Mouse (Mus musculus): ENCODE results near the gene Auts2. TPM values are rescaled to one million over a fixed set of nuclear protein-coding genes. Genes with fewer than 3 reads are reported as not detected.

The Auts2 gene
- polyA plus RNA-seq, 1 experiment from 2014 or later: 30.4 TPM

GRCm38 (mm10) chr5:131743069-131743468 is 800.1 kb downstream of the Auts2 start:
- ATAC-seq (replicated peaks; ENCODE audit: low FRiP score, low TSS enrichment, low read depth) (no peak), DNase-seq (ENCODE audit: low spot score) (no peak)
- WGBS: 45% methylated on average over 8 of the region's 8 CpGs
- no peak overlapping the region for H3K4me2 ChIP-seq (ENCODE audit: low read length)
- H3K36me3 ChIP-seq (ENCODE audit: control insufficient read depth, insufficient read depth, low read length): no peaks in the 10 kb centered on the region
- H3K9ac ChIP-seq (ENCODE audit: low read length): no peak overlapping the region
- H3K4me1 ChIP-seq (replicated peaks; ENCODE audit: control insufficient read depth, insufficient read depth, low read length): no peaks in the 10 kb centered on the region
- no peak overlapping the region for H3K4me3 ChIP-seq (ENCODE audit: low read depth, low read length)
- no peaks in the 10 kb centered on the region for H3K27me3 ChIP-seq (replicated peaks; ENCODE audit: control insufficient read depth, insufficient read depth, low read length)
- H3K9me3 ChIP-seq (ENCODE audit: control insufficient read depth, low read length): no peaks in the 10 kb centered on the region
- no peak overlapping the region for H3K27ac ChIP-seq (ENCODE audit: low read depth)

- Histone ChIP-seq H3K9ac (ENCODE audit: low read length) (no peak overlapping the region), H3K36me3 (ENCODE audit: control insufficient read depth, insufficient read depth, low read length) (no peaks in the 10 kb centered on the region), H3K9me3 (ENCODE audit: control insufficient read depth, low read length) (no peaks in the 10 kb centered on the region), H3K27me3 (replicated peaks; ENCODE audit: control insufficient read depth, insufficient read depth, low read length) (no peaks in the 10 kb centered on the region), H3K27ac (ENCODE audit: low read depth) (no peak overlapping the region), H3K4me1 (replicated peaks; ENCODE audit: control insufficient read depth, insufficient read depth, low read length) (0 out of 2 replicates have a peak, but pooled peaks cover 5% of the 10 kb centered on the region), H3K4me3 (ENCODE audit: low read depth, low read length) (no peak overlapping the region), H3K4me2 (ENCODE audit: low read length) (no peak overlapping the region)
- no peak for DNase-seq (ENCODE audit: low spot score)
- 81% methylated on average over 6 of the region's 6 CpGs for WGBS
- no peak for ATAC-seq (replicated peaks; ENCODE audit: low FRiP score, low TSS enrichment, low read depth)
Observed at GRCm38 (mm10) chr5:131737476-131737875, 805.7 kb downstream of the Auts2 start.

- Histone ChIP-seq H3K9ac (ENCODE audit: low read length) (no peak overlapping the region), H3K4me3 (ENCODE audit: low read depth, low read length) (no peak overlapping the region), H3K27me3 (replicated peaks; ENCODE audit: control insufficient read depth, insufficient read depth, low read length) (no peaks in the 10 kb centered on the region), H3K4me2 (ENCODE audit: low read length) (peak overlapping the region; percentile 13; the same call in 1 of the 2 replicates), H3K9me3 (ENCODE audit: control insufficient read depth, low read length) (no peaks in the 10 kb centered on the region), H3K27ac (ENCODE audit: low read depth) (peak overlapping the region; percentile 51; the same call in 1 of the 2 replicates), H3K36me3 (ENCODE audit: control insufficient read depth, insufficient read depth, low read length) (no peaks in the 10 kb centered on the region), H3K4me1 (replicated peaks; ENCODE audit: control insufficient read depth, insufficient read depth, low read length) (0 out of 2 replicates have a peak, but pooled peaks cover 5% of the 10 kb centered on the region)
- no peak for DNase-seq (ENCODE audit: low spot score)
- WGBS: 8% methylated on average over 5 of the region's 5 CpGs
- ATAC-seq (replicated peaks; ENCODE audit: low FRiP score, low TSS enrichment, low read depth): peak; percentile 86
Observed at GRCm38 (mm10) chr5:131733324-131733660, 809.9 kb downstream of the Auts2 start.

- H3K27ac ChIP-seq (ENCODE audit: low read depth): peak overlapping the region; percentile 51; the same call in 1 of the 2 replicates
- H3K4me3 ChIP-seq (ENCODE audit: low read depth, low read length): no peak overlapping the region
- WGBS: 49% methylated on average over 7 of the region's 7 CpGs
- 0 out of 2 replicates have a peak overlapping the region, but pooled peaks have one; percentile 5 for H3K9ac ChIP-seq (ENCODE audit: low read length)
- DNase-seq (ENCODE audit: low spot score) (peak; percentile 61), ATAC-seq (replicated peaks; ENCODE audit: low FRiP score, low TSS enrichment, low read depth) (peak; percentile 54)
- H3K27me3 ChIP-seq (replicated peaks; ENCODE audit: control insufficient read depth, insufficient read depth, low read length): no peaks in the 10 kb centered on the region
- H3K4me2 ChIP-seq (ENCODE audit: low read length): peak overlapping the region; percentile 13; the same call in 1 of the 2 replicates
- 0 out of 2 replicates have a peak, but pooled peaks cover 5% of the 10 kb centered on the region for H3K4me1 ChIP-seq (replicated peaks; ENCODE audit: control insufficient read depth, insufficient read depth, low read length)
- no peaks in the 10 kb centered on the region for H3K9me3 ChIP-seq (ENCODE audit: control insufficient read depth, low read length)
- no peaks in the 10 kb centered on the region for H3K36me3 ChIP-seq (ENCODE audit: control insufficient read depth, insufficient read depth, low read length)
Observed at GRCm38 (mm10) chr5:131732631-131733323, 810.4 kb downstream of the Auts2 start.

- Histone ChIP-seq H3K27ac (ENCODE audit: low read depth) (no peak overlapping the region), H3K4me2 (ENCODE audit: low read length) (no peak overlapping the region), H3K9me3 (ENCODE audit: control insufficient read depth, low read length) (no peaks in the 10 kb centered on the region), H3K4me3 (ENCODE audit: low read depth, low read length) (no peak overlapping the region), H3K36me3 (ENCODE audit: control insufficient read depth, insufficient read depth, low read length) (no peaks in the 10 kb centered on the region), H3K9ac (ENCODE audit: low read length) (no peak overlapping the region), H3K4me1 (replicated peaks; ENCODE audit: control insufficient read depth, insufficient read depth, low read length) (peaks cover 8% of the 10 kb centered on the region; the same call in 1 of the 2 replicates), H3K27me3 (replicated peaks; ENCODE audit: control insufficient read depth, insufficient read depth, low read length) (no peaks in the 10 kb centered on the region)
- WGBS: 79% methylated on average over 4 of the region's 4 CpGs
- ATAC-seq (replicated peaks; ENCODE audit: low FRiP score, low TSS enrichment, low read depth) (no peak), DNase-seq (ENCODE audit: low spot score) (no peak)
Observed at GRCm38 (mm10) chr5:131729456-131729855, 813.7 kb downstream of the Auts2 start.

GRCm38 (mm10) chr5:131727909-131728308 is 815.2 kb downstream of the Auts2 start:
- H3K27me3 ChIP-seq (replicated peaks; ENCODE audit: control insufficient read depth, insufficient read depth, low read length): no peaks in the 10 kb centered on the region
- no peaks in the 10 kb centered on the region for H3K36me3 ChIP-seq (ENCODE audit: control insufficient read depth, insufficient read depth, low read length)
- 80% methylated on average over 4 of the region's 4 CpGs for WGBS
- no peak overlapping the region for H3K27ac ChIP-seq (ENCODE audit: low read depth)
- H3K9me3 ChIP-seq (ENCODE audit: control insufficient read depth, low read length): no peaks in the 10 kb centered on the region
- ATAC-seq (replicated peaks; ENCODE audit: low FRiP score, low TSS enrichment, low read depth) (0 out of 2 replicates have a peak, but pooled peaks have one; percentile 30), DNase-seq (ENCODE audit: low spot score) (no peak)
- H3K4me3 ChIP-seq (ENCODE audit: low read depth, low read length): no peak overlapping the region
- H3K9ac ChIP-seq (ENCODE audit: low read length): no peak overlapping the region
- H3K4me1 ChIP-seq (replicated peaks; ENCODE audit: control insufficient read depth, insufficient read depth, low read length): peaks cover 3% of the 10 kb centered on the region; the same call in 1 of the 2 replicates
- H3K4me2 ChIP-seq (ENCODE audit: low read length): no peak overlapping the region

GRCm38 (mm10) chr5:131724508-131724907 is 818.6 kb downstream of the Auts2 start:
- ATAC-seq (replicated peaks; ENCODE audit: low FRiP score, low TSS enrichment, low read depth): no peak
- Histone ChIP-seq H3K4me3 (ENCODE audit: low read depth, low read length) (no peak overlapping the region), H3K4me2 (ENCODE audit: low read length) (no peak overlapping the region), H3K27ac (ENCODE audit: low read depth) (no peak overlapping the region), H3K36me3 (ENCODE audit: control insufficient read depth, insufficient read depth, low read length) (no peaks in the 10 kb centered on the region), H3K9me3 (ENCODE audit: control insufficient read depth, low read length) (no peaks in the 10 kb centered on the region), H3K27me3 (replicated peaks; ENCODE audit: control insufficient read depth, insufficient read depth, low read length) (no peaks in the 10 kb centered on the region), H3K4me1 (replicated peaks; ENCODE audit: control insufficient read depth, insufficient read depth, low read length) (peaks cover 3% of the 10 kb centered on the region; the same call in 1 of the 2 replicates), H3K9ac (ENCODE audit: low read length) (no peak overlapping the region)
- no peak for DNase-seq (ENCODE audit: low spot score)
- 96% methylated on average over 1 of the region's 1 CpGs for WGBS

- DNase-seq (ENCODE audit: low spot score) (no peak), ATAC-seq (replicated peaks; ENCODE audit: low FRiP score, low TSS enrichment, low read depth) (no peak)
- no peak overlapping the region for H3K9ac ChIP-seq (ENCODE audit: low read length)
- H3K4me1 ChIP-seq (replicated peaks; ENCODE audit: control insufficient read depth, insufficient read depth, low read length): peaks cover 3% of the 10 kb centered on the region; the same call in 1 of the 2 replicates
- no peak overlapping the region for H3K4me3 ChIP-seq (ENCODE audit: low read depth, low read length)
- WGBS: 61% methylated on average over 6 of the region's 6 CpGs
- H3K36me3 ChIP-seq (ENCODE audit: control insufficient read depth, insufficient read depth, low read length): no peaks in the 10 kb centered on the region
- H3K27me3 ChIP-seq (replicated peaks; ENCODE audit: control insufficient read depth, insufficient read depth, low read length): no peaks in the 10 kb centered on the region
- no peaks in the 10 kb centered on the region for H3K9me3 ChIP-seq (ENCODE audit: control insufficient read depth, low read length)
- H3K27ac ChIP-seq (ENCODE audit: low read depth): no peak overlapping the region
- H3K4me2 ChIP-seq (ENCODE audit: low read length): no peak overlapping the region
Observed at GRCm38 (mm10) chr5:131722791-131723190, 820.4 kb downstream of the Auts2 start.

GRCm38 (mm10) chr5:131722361-131722760 is 820.8 kb downstream of the Auts2 start:
- no peak overlapping the region for H3K4me2 ChIP-seq (ENCODE audit: low read length)
- ATAC-seq (replicated peaks; ENCODE audit: low FRiP score, low TSS enrichment, low read depth) (peak; percentile 74; the same call in 1 of the 2 replicates), DNase-seq (ENCODE audit: low spot score) (no peak)
- no peaks in the 10 kb centered on the region for H3K27me3 ChIP-seq (replicated peaks; ENCODE audit: control insufficient read depth, insufficient read depth, low read length)
- 49% methylated on average over 4 of the region's 4 CpGs for WGBS
- no peaks in the 10 kb centered on the region for H3K9me3 ChIP-seq (ENCODE audit: control insufficient read depth, low read length)
- no peaks in the 10 kb centered on the region for H3K36me3 ChIP-seq (ENCODE audit: control insufficient read depth, insufficient read depth, low read length)
- H3K4me1 ChIP-seq (replicated peaks; ENCODE audit: control insufficient read depth, insufficient read depth, low read length): no peaks in the 10 kb centered on the region
- H3K9ac ChIP-seq (ENCODE audit: low read length): no peak overlapping the region
- no peak overlapping the region for H3K4me3 ChIP-seq (ENCODE audit: low read depth, low read length)
- no peak overlapping the region for H3K27ac ChIP-seq (ENCODE audit: low read depth)
